In genomic region chr7:67848589-67849508, GRCm38 (mm10) we compare ENCODE assay signal across 8 mouse cellular contexts.
DNase-seq lines count a peak whose midpoint lies in the region; ATAC-seq lines count a peak whose summit lies in the region.

No protein-coding gene starts in this region.

- no peaks in the 10 kb centered on the region for H3K27me3 ChIP-seq in intestine, embryonic 15.5 days (replicated peaks)

- H3K9me3 ChIP-seq in intestine, embryonic 15.5 days, result no peaks in the 10 kb centered on the region

- H3K36me3 ChIP-seq in intestine, embryonic 15.5 days, result no peaks in the 10 kb centered on the region

- WGBS in intestine, embryonic 15.5 days, result 4% methylated on average over 35 of the region's 35 CpGs

- H3K9ac ChIP-seq in intestine, embryonic 15.5 days, result peak overlapping the region; percentile 41

- peak overlapping the region; percentile 41 for H3K4me3 ChIP-seq in intestine, embryonic 15.5 days (replicated peaks)

- peak overlapping the region; percentile 75 for H3K4me2 ChIP-seq in intestine, embryonic 15.5 days (replicated peaks)

- peak; percentile 19 for DNase-seq in adrenal gland, adult 8-10 months
- DNase-seq in embryo, embryonic 11.5 days (ENCODE audit: low read depth, low spot score), result peak; percentile 63
- DNase-seq in gastrocnemius, postnatal 4 days (ENCODE audit: low spot score in 2 of 2), result peak; percentile 35 to 70
- DNase-seq in left cerebral cortex, adult 8-10 months (ENCODE audit: low spot score in 2 of 2), result peak; percentile 34 to 61
- DNase-seq in lung, postnatal 25 days (ENCODE audit: low spot score), result peak; percentile 39
- DNase-seq in right cerebral cortex, postnatal 10 days (ENCODE audit: low spot score in 2 of 2), result peak; percentile 81 to 84
- DNase-seq in c-Kit-positive CD71-positive TER-119-positive erythroid progenitor cells, embryonic 14.5 days (ENCODE audit: low spot score), result no peak

- ATAC-seq in intestine, embryonic 15.5 days, result peak; percentile 91

- H3K27ac ChIP-seq in intestine, embryonic 15.5 days, result peak overlapping the region; percentile 4; the same call in 1 of the 2 replicates

- peaks cover 6% of the 10 kb centered on the region; the same call in 1 of the 2 replicates for H3K4me1 ChIP-seq in intestine, embryonic 15.5 days (replicated peaks)
